Mouse (Mus musculus) hindbrain, embryonic 12.5 days (tissue): Measurements from ENCODE around the gene Ears2. TPM values are rescaled to one million over a fixed set of nuclear protein-coding genes. Genes with fewer than 3 reads are reported as not detected.
A peak's percentile ranks its signal among the peaks of the same experiment; 100 is the strongest.

Source experiments
- ATAC-seq: fragments of 200-750 bp; cut with Nextera tagmentation; 2 replicates; pipeline ENCODE4 v1.8.0; 2017; ENCODE audit warnings: moderate TSS enrichment; ENCODE audit not compliant: low FRiP score
- H3K27ac ChIP-seq: fragments of 300-500 bp; sonication (generic); 2 replicates; pipeline ENCODE4 v1.5.1; 2016; ENCODE audit warnings: mild to moderate bottlenecking
- H3K27me3 ChIP-seq: fragments of 300-500 bp; sonication (generic); 2 replicates; pipeline ENCODE4 v1.6.1; 2016; ENCODE audit warnings: mild to moderate bottlenecking
- H3K36me3 ChIP-seq: fragments of 300-500 bp; sonication (generic); 2 replicates; pipeline ENCODE4 v1.6.1; 2016; ENCODE audit warnings: mild to moderate bottlenecking
- H3K4me1 ChIP-seq: fragments of 300-500 bp; sonication (generic); 2 replicates; pipeline ENCODE4 v1.6.1; 2016
- H3K4me2 ChIP-seq: fragments of 300-500 bp; sonication (generic); replicated peaks from 2 replicates; pipeline ENCODE4 v1.6.1; 2016; ENCODE audit warnings: mild to moderate bottlenecking
- H3K4me3 ChIP-seq: fragments of 300-500 bp; sonication (generic); 2 replicates; pipeline ENCODE4 v1.5.1; 2016; ENCODE audit warnings: mild to moderate bottlenecking
- H3K9ac ChIP-seq: fragments of 300-500 bp; sonication (generic); 2 replicates; pipeline ENCODE4 v1.6.1; 2016; ENCODE audit warnings: mild to moderate bottlenecking, moderate library complexity
- H3K9me3 ChIP-seq: fragments of 300-500 bp; sonication (generic); replicated peaks from 2 replicates; pipeline ENCODE4 v1.6.1; 2016; ENCODE audit warnings: mild to moderate bottlenecking
- WGBS: fragments of 180-500 bp; shearing (Covaris S2); methylation state at CpG from one replicate; pipeline ENCODE4 v1.1.7; 2016; 5-methylcytosine and 5-hydroxymethylcytosine counted together
- polyA plus RNA-seq: library from polyadenylated mRNA; unstranded; fragments of >200 nt; fragmentation: Nextera tagmentation; extraction: Ambion mirVana; gene quantifications from 2 replicates; pipeline ENCODE4 v1.2.1, GENCODE M21; 2016

Gene Ears2
- polyA plus RNA-seq, 1 experiment from 2014 or later: 12.7 TPM

DNA sequence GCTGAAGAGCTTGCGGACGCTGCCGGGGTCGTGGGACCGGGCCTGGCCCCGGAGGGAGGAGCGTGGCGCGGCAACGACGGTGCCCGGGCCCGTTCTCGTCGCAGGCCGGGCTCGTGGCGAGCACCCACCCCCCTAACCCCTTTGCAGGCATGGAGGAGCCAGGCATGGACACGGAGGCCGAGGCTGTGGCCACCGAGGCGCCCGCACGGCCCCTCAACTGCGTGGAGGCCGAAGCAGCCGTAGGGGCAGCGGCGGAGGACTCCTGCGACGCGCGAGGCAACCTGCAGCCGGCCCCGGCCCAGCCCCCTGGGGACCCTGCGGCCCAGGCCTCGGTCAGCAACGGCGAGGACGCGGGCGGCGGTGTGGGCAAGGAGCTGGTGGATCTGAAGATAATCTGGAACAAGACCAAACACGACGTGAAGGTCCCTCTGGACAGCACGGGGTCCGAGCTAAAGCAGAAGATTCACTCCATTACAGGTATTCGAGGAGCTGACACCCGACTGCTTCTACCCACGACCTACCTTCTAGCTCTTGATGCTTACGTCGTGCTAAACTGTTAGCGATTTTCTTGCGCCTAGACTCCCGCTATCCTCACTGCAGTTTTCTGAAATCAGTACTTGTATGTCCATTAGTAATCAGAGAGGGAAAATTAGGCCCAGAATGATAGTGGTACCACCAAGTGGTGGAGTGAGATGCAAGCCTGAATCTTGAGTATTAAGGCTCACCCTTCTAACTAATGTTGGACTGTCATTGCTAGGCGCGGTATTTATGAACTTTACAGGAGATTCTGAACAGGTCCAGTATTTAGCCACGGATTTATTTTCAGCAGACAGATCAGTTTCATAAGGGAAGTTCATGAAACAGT lies 686 bp upstream of the Ears2 start:
- peaks cover 33% of the 10 kb centered on the region for H3K4me1 ChIP-seq
- H3K27me3 ChIP-seq: no peaks in the 10 kb centered on the region
- H3K9ac ChIP-seq: peak overlapping the region; percentile 99
- ATAC-seq: peak; percentile 62; the same call in 1 of the 2 replicates
- H3K36me3 ChIP-seq: peaks cover 31% of the 10 kb centered on the region
- H3K4me3 ChIP-seq: peak overlapping the region; percentile 99
- peak overlapping the region; percentile 93 for H3K27ac ChIP-seq
- no peaks in the 10 kb centered on the region for H3K9me3 ChIP-seq
- H3K4me2 ChIP-seq: peak overlapping the region; percentile 80
- 2% methylated on average over 57 of the region's 58 CpGs for WGBS

DNA sequence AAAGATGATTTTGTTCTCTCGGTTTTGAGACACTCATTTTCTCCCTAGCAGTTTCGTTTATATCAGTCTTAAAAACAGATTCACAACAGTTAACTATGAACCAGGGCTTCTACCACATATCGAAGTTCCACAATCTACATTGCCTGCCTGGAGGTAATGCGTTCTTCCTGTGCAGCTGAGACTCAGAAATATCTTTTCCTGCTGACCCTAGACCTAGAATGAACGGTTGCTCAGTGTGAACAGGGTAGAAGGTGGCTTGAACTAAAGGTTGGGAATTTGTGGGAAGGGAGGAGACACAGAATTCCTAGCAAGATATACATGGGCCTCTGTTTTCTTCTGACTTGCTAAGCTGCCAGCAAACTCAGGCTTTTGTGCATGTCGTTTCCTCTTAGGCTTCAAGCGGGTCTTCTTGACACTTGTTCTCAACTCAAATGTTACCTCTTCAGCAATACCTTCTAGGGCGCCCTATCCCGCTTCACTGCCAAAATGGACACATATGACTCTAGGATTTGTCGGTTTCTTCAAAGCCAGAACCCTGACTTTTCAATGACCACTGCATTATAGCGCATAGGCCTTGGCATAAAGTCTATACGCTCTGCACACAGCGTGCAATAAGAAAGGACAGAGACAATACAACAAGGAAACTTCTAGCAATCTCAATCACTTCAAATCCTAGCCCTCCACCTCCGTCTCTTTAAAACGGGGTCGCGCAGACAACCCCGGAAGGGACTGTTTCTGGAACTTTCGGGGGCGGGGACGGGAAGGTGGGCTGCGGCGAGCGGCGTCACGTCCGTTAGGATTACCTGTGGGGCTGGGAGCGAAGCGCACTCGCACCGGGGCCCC lies 740 bp downstream of the Ears2 start:
- Histone ChIP-seq H3K4me3 (peak overlapping the region; percentile 99), H3K9me3 (no peaks in the 10 kb centered on the region), H3K9ac (peak overlapping the region; percentile 99), H3K4me1 (peaks cover 33% of the 10 kb centered on the region), H3K27ac (peak overlapping the region; percentile 93), H3K4me2 (peak overlapping the region; percentile 61), H3K36me3 (peaks cover 16% of the 10 kb centered on the region), H3K27me3 (no peaks in the 10 kb centered on the region)
- ATAC-seq: no peak
- WGBS: 21% methylated on average over 31 of the region's 31 CpGs

DNA sequence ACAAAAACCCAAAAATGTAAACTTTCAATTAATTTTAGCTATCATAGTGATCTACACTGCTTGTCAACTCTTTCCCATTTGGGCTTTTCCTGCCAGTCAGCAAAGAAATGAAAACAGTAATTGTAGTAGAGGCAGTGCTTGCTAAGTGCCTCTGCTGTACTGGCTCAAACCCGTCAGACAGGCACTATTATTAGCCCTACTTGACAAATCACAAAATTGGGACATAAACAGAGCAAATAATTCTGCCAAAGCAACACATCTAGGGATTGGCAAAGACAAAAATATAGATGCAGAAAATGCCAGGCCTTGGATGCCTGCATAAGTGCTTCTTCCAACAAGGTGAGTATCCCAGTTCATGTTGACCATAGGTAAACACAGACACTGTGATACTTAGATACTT lies 1.4 kb downstream of the Ears2 start:
- Histone ChIP-seq H3K9ac (no peak overlapping the region), H3K9me3 (no peaks in the 10 kb centered on the region), H3K27me3 (no peaks in the 10 kb centered on the region), H3K27ac (no peak overlapping the region), H3K4me3 (0 out of 2 replicates have a peak overlapping the region, but pooled peaks have one; percentile 99), H3K4me1 (peaks cover 32% of the 10 kb centered on the region), H3K36me3 (peaks cover 12% of the 10 kb centered on the region), H3K4me2 (peak overlapping the region; percentile 61)
- whole genome bisulfite sequencing: 74% methylated on average over 1 of the region's 1 CpGs
- ATAC-seq: no peak

DNA sequence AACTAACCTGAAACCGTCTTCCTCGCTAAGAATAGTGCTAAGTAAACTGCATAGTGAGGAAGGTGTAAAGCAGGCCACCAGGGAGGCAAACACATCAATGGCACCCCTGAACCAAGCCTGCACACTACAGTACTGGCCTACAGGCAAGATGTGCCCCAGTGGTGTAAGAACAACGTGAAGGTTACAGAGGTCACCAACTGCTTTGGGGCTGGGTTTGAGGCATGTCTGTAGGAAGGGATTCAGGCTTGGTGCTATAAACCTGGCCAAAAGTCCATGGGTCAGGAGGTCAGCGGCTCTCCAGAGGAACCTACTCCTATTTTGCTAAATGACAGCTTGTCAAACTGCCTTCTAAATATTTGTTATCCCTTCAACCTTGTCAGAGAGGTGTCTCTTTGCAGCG lies 10.4 kb downstream of the Ears2 start:
- Histone ChIP-seq H3K4me1 (no peaks in the 10 kb centered on the region), H3K4me3 (no peak overlapping the region), H3K36me3 (peaks cover 39% of the 10 kb centered on the region), H3K27me3 (no peaks in the 10 kb centered on the region), H3K9me3 (no peaks in the 10 kb centered on the region), H3K27ac (no peak overlapping the region), H3K4me2 (no peak overlapping the region), H3K9ac (no peak overlapping the region)
- 90% methylated on average over 5 of the region's 5 CpGs for WGBS
- ATAC-seq: no peak

DNA sequence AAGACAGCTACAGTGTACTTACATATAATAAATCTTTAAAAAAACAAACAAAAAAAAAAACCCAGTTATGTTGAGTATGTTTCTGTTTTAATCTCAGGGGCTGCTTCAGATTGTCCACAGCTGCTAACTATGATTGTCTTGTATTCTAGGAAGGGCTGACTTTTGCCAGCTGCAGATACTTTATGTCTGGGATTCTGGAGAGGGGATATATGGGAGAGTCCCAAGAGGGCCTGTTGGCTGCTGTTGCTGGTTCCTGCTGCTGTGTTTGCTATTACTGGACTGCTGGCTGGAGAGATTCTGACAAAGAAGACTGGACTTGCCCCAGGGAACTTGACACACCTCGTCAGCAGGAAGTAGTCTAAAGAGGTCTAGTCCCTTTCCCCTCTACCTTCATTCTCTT lies 16.2 kb downstream of the Ears2 start:
- Histone ChIP-seq H3K27ac (no peak overlapping the region), H3K9me3 (no peaks in the 10 kb centered on the region), H3K27me3 (no peaks in the 10 kb centered on the region), H3K4me1 (no peaks in the 10 kb centered on the region), H3K4me3 (no peak overlapping the region), H3K9ac (no peak overlapping the region), H3K36me3 (peaks cover 39% of the 10 kb centered on the region), H3K4me2 (no peak overlapping the region)
- ATAC-seq: no peak
- 77% methylated on average over 1 of the region's 1 CpGs for WGBS

DNA sequence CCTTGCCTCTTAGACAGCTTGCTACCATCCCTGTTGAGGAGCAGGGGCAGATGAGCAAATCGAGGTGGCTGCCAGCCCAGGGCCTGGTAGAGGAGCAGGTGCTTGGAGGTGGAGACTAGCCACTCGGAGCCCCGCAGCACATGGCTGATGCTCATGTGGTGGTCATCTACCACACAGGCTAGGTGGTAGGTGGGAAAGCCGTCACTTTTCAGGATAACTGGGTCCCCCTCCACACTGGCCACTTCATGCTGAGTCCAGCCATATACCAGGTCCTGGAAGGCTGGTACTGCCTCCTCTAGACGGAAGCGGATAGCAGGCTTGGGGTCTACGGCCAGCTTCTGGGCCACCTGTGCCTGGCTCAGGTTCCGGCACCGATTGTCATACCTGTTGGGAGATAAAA lies 18.9 kb downstream of the Ears2 start:
- Histone ChIP-seq H3K4me2 (no peak overlapping the region), H3K27ac (no peak overlapping the region), H3K4me3 (no peak overlapping the region), H3K4me1 (no peaks in the 10 kb centered on the region), H3K9ac (no peak overlapping the region), H3K27me3 (no peaks in the 10 kb centered on the region), H3K9me3 (no peaks in the 10 kb centered on the region), H3K36me3 (peaks cover 36% of the 10 kb centered on the region)
- WGBS: 96% methylated on average over 9 of the region's 9 CpGs
- ATAC-seq: no peak

DNA sequence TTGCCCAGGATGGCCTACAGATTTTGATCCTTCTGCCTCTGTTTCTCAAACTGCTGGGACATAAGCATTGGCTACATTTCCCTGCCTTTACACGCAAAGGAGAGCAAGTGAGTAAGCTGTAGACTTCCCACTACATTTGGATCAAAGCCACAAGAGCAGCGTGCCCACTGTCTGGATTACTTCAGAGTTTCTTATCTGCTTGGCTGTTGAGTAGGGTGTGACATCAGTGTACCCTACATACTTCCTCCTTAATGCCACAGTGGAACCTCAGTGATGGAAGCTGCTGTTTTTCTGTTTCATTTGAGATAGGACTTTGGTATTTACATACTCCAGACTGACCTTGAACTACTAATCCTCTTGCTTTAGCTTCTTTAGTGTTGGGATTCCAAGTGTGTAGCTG lies 20.2 kb downstream of the Ears2 start:
- no peak overlapping the region for H3K4me2 ChIP-seq
- H3K27me3 ChIP-seq: no peaks in the 10 kb centered on the region
- H3K36me3 ChIP-seq: peaks cover 39% of the 10 kb centered on the region
- no peak overlapping the region for H3K27ac ChIP-seq
- H3K4me3 ChIP-seq: no peak overlapping the region
- H3K4me1 ChIP-seq: no peaks in the 10 kb centered on the region
- no peak overlapping the region for H3K9ac ChIP-seq
- no peak for ATAC-seq
- no peaks in the 10 kb centered on the region for H3K9me3 ChIP-seq
- WGBS: 88% methylated on average over 2 of the region's 2 CpGs

DNA sequence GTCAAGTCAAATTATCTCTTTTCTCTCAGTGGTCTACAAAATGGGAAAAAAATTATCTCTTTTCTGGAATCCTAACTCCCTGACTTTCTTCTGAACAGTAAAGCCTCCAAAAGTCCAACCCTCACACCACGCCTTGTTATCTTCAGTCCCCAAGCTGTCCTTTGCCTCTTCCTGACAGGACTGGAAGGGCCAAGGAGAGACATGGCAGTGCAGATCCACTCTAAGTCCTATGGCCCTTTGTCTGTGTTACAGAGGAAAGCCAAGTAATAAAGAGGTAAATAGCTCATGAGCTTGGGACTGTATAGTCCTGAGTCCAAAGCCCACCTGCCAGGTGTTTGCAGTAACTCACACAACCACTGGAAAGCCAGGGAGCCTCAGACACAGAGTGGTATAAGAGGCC lies 21.4 kb downstream of the Ears2 start:
- H3K4me1 ChIP-seq: no peaks in the 10 kb centered on the region
- H3K27ac ChIP-seq: no peak overlapping the region
- no peaks in the 10 kb centered on the region for H3K27me3 ChIP-seq
- H3K4me3 ChIP-seq: no peak overlapping the region
- no peaks in the 10 kb centered on the region for H3K9me3 ChIP-seq
- H3K9ac ChIP-seq: no peak overlapping the region
- H3K4me2 ChIP-seq: no peak overlapping the region
- ATAC-seq: no peak
- peaks cover 39% of the 10 kb centered on the region for H3K36me3 ChIP-seq
- WGBS: 94% methylated on average over 1 of the region's 1 CpGs

DNA sequence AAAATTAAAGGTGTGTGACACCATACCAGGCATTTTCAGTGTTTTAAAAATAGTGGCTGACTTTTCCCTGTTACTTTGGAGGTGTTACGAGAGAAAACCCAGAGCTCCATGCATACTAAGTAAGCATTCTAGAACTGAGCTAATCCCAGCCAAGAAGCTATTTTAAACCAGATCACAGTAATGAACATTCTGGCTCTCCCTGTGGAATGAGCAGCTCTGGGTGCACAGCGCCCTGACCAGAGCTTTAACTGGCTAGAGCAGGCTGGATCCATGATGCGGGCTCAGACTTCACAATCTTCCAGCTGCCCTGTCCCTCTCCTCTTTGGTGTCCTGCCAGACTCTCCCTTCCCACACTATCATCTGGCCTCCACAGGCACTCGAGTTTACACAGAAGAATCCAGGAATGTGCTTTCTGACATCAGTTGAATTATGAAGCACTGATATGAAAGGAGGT lies 21.9 kb downstream of the Ears2 start:
- H3K36me3 ChIP-seq: peaks cover 39% of the 10 kb centered on the region
- H3K9me3 ChIP-seq: no peaks in the 10 kb centered on the region
- H3K27me3 ChIP-seq: no peaks in the 10 kb centered on the region
- no peak overlapping the region for H3K9ac ChIP-seq
- WGBS: 90% methylated on average over 4 of the region's 4 CpGs
- no peaks in the 10 kb centered on the region for H3K4me1 ChIP-seq
- no peak for ATAC-seq
- H3K4me3 ChIP-seq: no peak overlapping the region
- H3K4me2 ChIP-seq: no peak overlapping the region
- H3K27ac ChIP-seq: no peak overlapping the region

DNA sequence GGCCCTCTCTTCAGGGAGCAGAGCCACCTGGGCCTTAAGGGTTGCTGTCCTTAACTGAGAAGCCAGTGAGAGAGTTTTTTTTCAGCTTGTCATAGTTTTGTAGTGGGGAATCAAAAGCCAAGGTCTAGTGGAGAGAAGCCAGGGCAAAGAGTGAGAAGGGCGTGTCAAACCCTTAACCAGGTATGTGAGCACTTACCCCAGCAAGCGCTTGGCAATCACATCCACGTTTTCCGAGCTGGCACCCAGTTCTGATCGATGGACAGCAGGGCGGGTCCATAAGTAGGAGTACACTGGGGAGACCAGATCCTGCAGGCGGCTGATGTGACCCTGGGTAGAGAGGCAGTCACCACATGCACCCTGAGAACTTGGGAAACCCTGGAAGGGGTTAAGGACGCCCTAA lies 23.0 kb downstream of the Ears2 start:
- WGBS: 85% methylated on average over 8 of the region's 8 CpGs

DNA sequence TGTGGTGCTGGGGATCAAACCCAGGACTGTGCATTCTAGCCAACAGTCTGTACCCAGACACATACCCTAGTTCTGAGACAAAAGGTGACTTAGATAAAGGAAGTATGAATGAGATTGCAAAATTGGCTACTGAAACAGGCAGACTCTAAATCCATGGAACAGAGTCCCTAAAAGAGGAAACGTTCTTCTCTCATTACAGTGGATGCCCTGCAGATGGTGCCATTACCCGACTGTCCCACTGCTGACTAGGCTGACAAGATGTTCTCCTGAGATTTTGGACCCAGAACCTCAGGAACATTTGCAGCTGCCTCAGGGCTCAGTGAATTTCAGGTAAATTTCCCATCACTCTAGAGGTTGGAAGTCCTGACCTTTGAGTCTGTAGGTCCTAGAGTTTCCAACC lies 32.7 kb downstream of the Ears2 start:
- Histone ChIP-seq H3K27ac (no peak overlapping the region), H3K9me3 (no peaks in the 10 kb centered on the region), H3K9ac (no peak overlapping the region), H3K36me3 (peaks cover 18% of the 10 kb centered on the region), H3K4me3 (no peak overlapping the region), H3K4me2 (no peak overlapping the region), H3K4me1 (no peaks in the 10 kb centered on the region), H3K27me3 (no peaks in the 10 kb centered on the region)
- no peak for ATAC-seq
- WGBS: 44% methylated on average over 2 of the region's 2 CpGs

More for the DNA sequence above, 23.0 kb downstream of the Ears2 start:
- Histone ChIP-seq H3K4me2 (no peak overlapping the region), H3K27me3 (no peaks in the 10 kb centered on the region), H3K36me3 (peaks cover 46% of the 10 kb centered on the region), H3K27ac (no peak overlapping the region), H3K4me3 (no peak overlapping the region), H3K4me1 (no peaks in the 10 kb centered on the region), H3K9ac (no peak overlapping the region), H3K9me3 (no peaks in the 10 kb centered on the region)
- ATAC-seq: no peak

DNA sequence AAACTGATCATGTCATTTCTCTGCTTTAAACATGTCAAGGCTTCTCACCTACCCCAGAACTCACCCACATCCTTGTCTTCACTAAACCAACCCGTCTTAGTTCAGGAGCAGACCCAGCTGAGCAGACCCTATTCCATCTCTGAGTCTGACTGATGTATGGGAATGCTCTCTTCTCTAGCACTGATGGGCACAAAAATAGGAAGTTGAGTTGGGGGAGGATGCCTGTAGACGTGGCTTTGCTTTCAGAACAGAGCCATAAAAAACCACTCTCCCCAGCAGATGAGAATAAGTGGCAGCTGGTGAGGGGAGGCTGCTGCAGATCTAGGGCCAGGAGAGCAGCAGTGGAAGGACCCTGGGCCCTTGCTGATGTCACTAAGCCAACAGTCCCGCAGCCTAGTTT lies 33.7 kb downstream of the Ears2 start:
- ATAC-seq: no peak
- Histone ChIP-seq H3K4me1 (no peaks in the 10 kb centered on the region), H3K4me2 (no peak overlapping the region), H3K9me3 (no peaks in the 10 kb centered on the region), H3K9ac (no peak overlapping the region), H3K4me3 (no peak overlapping the region), H3K27ac (no peak overlapping the region), H3K36me3 (peaks cover 12% of the 10 kb centered on the region; the same call in 1 of the 2 replicates), H3K27me3 (no peaks in the 10 kb centered on the region)
- 75% methylated on average over 3 of the region's 3 CpGs for WGBS
